10 mouse cellular contexts compared by ENCODE assay signal in genomic region chr10:123175771-123176170, GRCm38 (mm10). TPM values are rescaled to one million over a fixed set of nuclear protein-coding genes. Genes with fewer than 3 reads are reported as not detected.
DNase-seq lines count a peak whose midpoint lies in the region; ATAC-seq and TF ChIP-seq lines count a peak whose summit lies in the region.
"Had no signal": no experiment of that assay in that cellular context is flagged by ENCODE, and none has a peak within 500 bp of the region (broad histone marks: within the 10 kb centered on the region; RNA-seq: fewer than 3 reads in every experiment).

No protein-coding gene starts in this region.

- ATAC-seq in forebrain, embryonic 14.5 days: peak; percentile 58; the same call in 1 of the 2 replicates

- intact Hi-C loops in left cerebral cortex, adult 2 months (cut with DNase I): no loop called here

- H3K9me3 ChIP-seq in ES-Bruce4 (replicated peaks; ENCODE audit: control insufficient read depth, insufficient read depth, low read length, poor library complexity, severe bottlenecking): no peaks in the 10 kb centered on the region
- H3K9me3 ChIP-seq in forebrain, embryonic 14.5 days (replicated peaks; ENCODE audit: control insufficient read depth, low read length): no peaks in the 10 kb centered on the region
- H3K9me3 ChIP-seq: megakaryocyte, embryonic 14.5 days had no signal

- no peak overlapping the region for H3K27ac ChIP-seq in left cerebral cortex, adult 2 months
- H3K27ac ChIP-seq in ES-Bruce4 (ENCODE audit: insufficient read depth, low read length): no peak overlapping the region
- H3K27ac ChIP-seq in forebrain, embryonic 14.5 days (ENCODE audit: low read depth, low read length): no peak overlapping the region

- no peak overlapping the region for H3K4me3 ChIP-seq in left cerebral cortex, adult 2 months
- no peak overlapping the region for H3K4me3 ChIP-seq in ES-Bruce4 (ENCODE audit: low read depth, low read length)
- no peak overlapping the region for H3K4me3 ChIP-seq in forebrain, embryonic 14.5 days (ENCODE audit: low read depth, low read length)
- H3K4me3 ChIP-seq: megakaryocyte, embryonic 14.5 days had no signal

- H3K36me3 ChIP-seq in ES-Bruce4 (ENCODE audit: control insufficient read depth, insufficient read depth, low read length, poor library complexity, severe bottlenecking): peaks cover 24% of the 10 kb centered on the region
- H3K36me3 ChIP-seq in forebrain, embryonic 14.5 days (ENCODE audit: control insufficient read depth, insufficient read depth, low read length): peaks cover 56% of the 10 kb centered on the region

- H3K4me2 ChIP-seq in forebrain, embryonic 14.5 days (ENCODE audit: low read length): no peak overlapping the region

- H3K9ac ChIP-seq in ES-Bruce4 (ENCODE audit: low read depth, poor library complexity, severe bottlenecking): no peak overlapping the region
- H3K9ac ChIP-seq in forebrain, embryonic 14.5 days (ENCODE audit: low read length): no peak overlapping the region

- TF ChIP-seq CTCF in left cerebral cortex, adult 2 months (IDR thresholded peaks at IDR 0.05): peak; percentile 22; the same call in 1 of the 2 replicates
- peak; percentile 44 for TF ChIP-seq CTCF in ES-Bruce4 (IDR thresholded peaks at IDR 0.05; ENCODE audit: low read depth, low read length)

- no peak for TF ChIP-seq POLR2A in ES-Bruce4 (IDR thresholded peaks at IDR 0.05; ENCODE audit: insufficient read depth, low read length)

- DNase-seq in embryo, embryonic 10 days (ENCODE audit: low spot score): peak; percentile 52
- DNase-seq in embryo, embryonic 9.5 days (ENCODE audit: extremely low spot score): no peak
- DNase-seq in left cerebral cortex, adult 2 months (ENCODE audit: extremely low spot score in 1 of 2, low spot score in 2 of 2): no peak
- no peak for DNase-seq in left cerebral cortex, adult 8-10 months (ENCODE audit: low spot score in 2 of 2)
- DNase-seq in forebrain, embryonic 14.5 days (ENCODE audit: low spot score): peak; percentile 31
- DNase-seq in urinary bladder, postnatal 36 days (ENCODE audit: low spot score in 2 of 2): no peak
- no peak for DNase-seq in adrenal gland, postnatal 25 days
- DNase-seq: right cerebral cortex, postnatal 4 days had no signal

- no peak for TF ChIP-seq EP300 in ES-Bruce4 (IDR thresholded peaks at IDR 0.05; ENCODE audit: insufficient read depth, low read depth, low read length)

- no peaks in the 10 kb centered on the region for H3K4me1 ChIP-seq in ES-Bruce4 (ENCODE audit: control insufficient read depth, insufficient read depth, low read length)
- H3K4me1 ChIP-seq in forebrain, embryonic 14.5 days (ENCODE audit: control insufficient read depth, insufficient read depth, low read length): no peaks in the 10 kb centered on the region
- H3K4me1 ChIP-seq: megakaryocyte, embryonic 14.5 days had no signal

- WGBS in forebrain, embryonic 14.5 days: 76% methylated on average over 4 of the region's 4 CpGs

- H3K27me3 ChIP-seq in ES-Bruce4 (ENCODE audit: control insufficient read depth, insufficient read depth, low read length, poor library complexity, severe bottlenecking): no peaks in the 10 kb centered on the region
- H3K27me3 ChIP-seq in forebrain, embryonic 14.5 days (replicated peaks; ENCODE audit: control insufficient read depth, insufficient read depth, low read length): no peaks in the 10 kb centered on the region
- H3K27me3 ChIP-seq: megakaryocyte, embryonic 14.5 days had no signal

RNA-seq across cellular contexts. Expression of gene Usp15, which starts 21.0 kb away (rescaled TPM):
- total RNA-seq in left cerebral cortex, adult 2 months (2021): 100 to 1,000 TPM; 103 to 109 TPM
- total RNA-seq in left cerebral cortex, adult 8-10 months (2022): 10 to 100 TPM; 89.5 to 97.6 (median 94.6) TPM
- polyA plus RNA-seq in ES-Bruce4 (2011; ENCODE audit: insufficient read depth, insufficient read length, low read depth, missing spikeins): 175 and 182 TPM in 2 replicates
- polyA plus RNA-seq in forebrain, embryonic 14.5 days (2014; fragmentation: Nextera tagmentation; extraction: Ambion mirVana): 63.9 and 78.8 TPM in 2 replicates
- total RNA-seq in adrenal gland, postnatal 25 days (2021): 92.7 and 94.4 TPM in 2 replicates

Comparison
In these comparisons a context has a peak if more than half of its experiments do, and no peak if none do; other contexts are left out.
1. DNase-seq: peak in embryo, embryonic 10 days (single experiment) and forebrain, embryonic 14.5 days (single experiment); none in embryo, embryonic 9.5 days (single experiment), left cerebral cortex, adult 2 months (0 of 2), left cerebral cortex, adult 8-10 months (0 of 2), urinary bladder, postnatal 36 days (0 of 2) and adrenal gland, postnatal 25 days (single experiment).